Mouse (Mus musculus): Measurements from ENCODE around the gene BC067074. TPM values are rescaled to one million over a fixed set of nuclear protein-coding genes. Genes with fewer than 3 reads are reported as not detected.
A peak's percentile ranks its signal among the peaks of the same experiment; 100 is the strongest.
"Not testable (repeated sequence)": the region's sequence is repeated elsewhere in the genome, so short reads cannot be mapped to it uniquely, and the experiment has no call there.

Gene BC067074
- polyA plus RNA-seq, 1 experiment from 2014 or later, result 4.9 TPM

- not testable (repeated sequence) for H3K4me2 ChIP-seq (ENCODE audit: low read depth, low read length); H3K4me1 ChIP-seq (ENCODE audit: control insufficient read depth, insufficient read depth, low read length); H3K9ac ChIP-seq (replicated peaks; ENCODE audit: low read length)
Observed at GRCm38 (mm10) chr13:113382770-113383169, 89.8 kb downstream of the BC067074 start.

GRCm38 (mm10) chr13:113393386-113393785 is 100.4 kb downstream of the BC067074 start:
- H3K27me3 ChIP-seq (ENCODE audit: control insufficient read depth, insufficient read depth, low read length), result no peaks in the 10 kb centered on the region
- no peaks in the 10 kb centered on the region for H3K36me3 ChIP-seq (replicated peaks; ENCODE audit: control insufficient read depth, insufficient read depth, low read depth, low read length)
- DNase-seq (ENCODE audit: low spot score) (no peak), ATAC-seq (replicated peaks; ENCODE audit: insufficient number of reproducible peaks, low FRiP score, low TSS enrichment, low read depth) (no peak)
- no peak overlapping the region for H3K27ac ChIP-seq (replicated peaks; ENCODE audit: low read depth, low read length)
- H3K4me2 ChIP-seq (ENCODE audit: low read depth, low read length), result no peak overlapping the region
- H3K9ac ChIP-seq (replicated peaks; ENCODE audit: low read length), result no peak overlapping the region
- no peak overlapping the region for H3K4me3 ChIP-seq (ENCODE audit: low read depth, low read length)
- no peaks in the 10 kb centered on the region for H3K9me3 ChIP-seq (replicated peaks; ENCODE audit: control insufficient read depth, low read length)
- no peaks in the 10 kb centered on the region for H3K4me1 ChIP-seq (ENCODE audit: control insufficient read depth, insufficient read depth, low read length)
- 97% methylated on average over 6 of the region's 6 CpGs for WGBS

More at GRCm38 (mm10) chr13:113382770-113383169, 89.8 kb downstream of the BC067074 start:
- not testable (repeated sequence) for H3K36me3 ChIP-seq (replicated peaks; ENCODE audit: control insufficient read depth, insufficient read depth, low read depth, low read length); ATAC-seq (replicated peaks; ENCODE audit: insufficient number of reproducible peaks, low FRiP score, low TSS enrichment, low read depth); DNase-seq (ENCODE audit: low spot score); H3K27ac ChIP-seq (replicated peaks; ENCODE audit: low read depth, low read length); H3K27me3 ChIP-seq (ENCODE audit: control insufficient read depth, insufficient read depth, low read length); H3K9me3 ChIP-seq (replicated peaks; ENCODE audit: control insufficient read depth, low read length); H3K4me3 ChIP-seq (ENCODE audit: low read depth, low read length)

- H3K27ac ChIP-seq (replicated peaks; ENCODE audit: low read depth, low read length), result no peak overlapping the region
- no peaks in the 10 kb centered on the region for H3K36me3 ChIP-seq (replicated peaks; ENCODE audit: control insufficient read depth, insufficient read depth, low read depth, low read length)
- H3K4me1 ChIP-seq (ENCODE audit: control insufficient read depth, insufficient read depth, low read length), result no peaks in the 10 kb centered on the region
- H3K4me3 ChIP-seq (ENCODE audit: low read depth, low read length), result no peak overlapping the region
- DNase-seq (ENCODE audit: low spot score), result no peak
- H3K9ac ChIP-seq (replicated peaks; ENCODE audit: low read length), result no peak overlapping the region
- ATAC-seq (replicated peaks; ENCODE audit: insufficient number of reproducible peaks, low FRiP score, low TSS enrichment, low read depth), result no peak
- no peak overlapping the region for H3K4me2 ChIP-seq (ENCODE audit: low read depth, low read length)
- 82% methylated on average over 15 of the region's 15 CpGs for WGBS
- no peaks in the 10 kb centered on the region for H3K27me3 ChIP-seq (ENCODE audit: control insufficient read depth, insufficient read depth, low read length)
- H3K9me3 ChIP-seq (replicated peaks; ENCODE audit: control insufficient read depth, low read length), result no peaks in the 10 kb centered on the region
Observed at GRCm38 (mm10) chr13:113394591-113394990, 101.6 kb downstream of the BC067074 start.

GRCm38 (mm10) chr13:113397006-113397520 is 104.1 kb downstream of the BC067074 start:
- WGBS, result 78% methylated on average over 9 of the region's 9 CpGs
- H3K27me3 ChIP-seq (ENCODE audit: control insufficient read depth, insufficient read depth, low read length), result no peaks in the 10 kb centered on the region
- no peak overlapping the region for H3K27ac ChIP-seq (replicated peaks; ENCODE audit: low read depth, low read length)
- H3K36me3 ChIP-seq (replicated peaks; ENCODE audit: control insufficient read depth, insufficient read depth, low read depth, low read length), result no peaks in the 10 kb centered on the region
- no peak for DNase-seq (ENCODE audit: low spot score)
- H3K4me3 ChIP-seq (ENCODE audit: low read depth, low read length), result no peak overlapping the region
- H3K9ac ChIP-seq (replicated peaks; ENCODE audit: low read length), result no peak overlapping the region
- H3K4me1 ChIP-seq (ENCODE audit: control insufficient read depth, insufficient read depth, low read length), result no peaks in the 10 kb centered on the region
- no peak for ATAC-seq (replicated peaks; ENCODE audit: insufficient number of reproducible peaks, low FRiP score, low TSS enrichment, low read depth)
- no peak overlapping the region for H3K4me2 ChIP-seq (ENCODE audit: low read depth, low read length)
- no peaks in the 10 kb centered on the region for H3K9me3 ChIP-seq (replicated peaks; ENCODE audit: control insufficient read depth, low read length)

GRCm38 (mm10) chr13:113401373-113402010 is 108.5 kb downstream of the BC067074 start:
- 78% methylated on average over 4 of the region's 4 CpGs for WGBS
- H3K27me3 ChIP-seq (ENCODE audit: control insufficient read depth, insufficient read depth, low read length), result no peaks in the 10 kb centered on the region
- no peak overlapping the region for H3K27ac ChIP-seq (replicated peaks; ENCODE audit: low read depth, low read length)
- DNase-seq (ENCODE audit: low spot score) (no peak), ATAC-seq (replicated peaks; ENCODE audit: insufficient number of reproducible peaks, low FRiP score, low TSS enrichment, low read depth) (no peak)
- H3K4me1 ChIP-seq (ENCODE audit: control insufficient read depth, insufficient read depth, low read length), result no peaks in the 10 kb centered on the region
- H3K36me3 ChIP-seq (replicated peaks; ENCODE audit: control insufficient read depth, insufficient read depth, low read depth, low read length), result no peaks in the 10 kb centered on the region
- H3K4me2 ChIP-seq (ENCODE audit: low read depth, low read length), result no peak overlapping the region
- no peak overlapping the region for H3K9ac ChIP-seq (replicated peaks; ENCODE audit: low read length)
- no peaks in the 10 kb centered on the region for H3K9me3 ChIP-seq (replicated peaks; ENCODE audit: control insufficient read depth, low read length)
- no peak overlapping the region for H3K4me3 ChIP-seq (ENCODE audit: low read depth, low read length)

DNA sequence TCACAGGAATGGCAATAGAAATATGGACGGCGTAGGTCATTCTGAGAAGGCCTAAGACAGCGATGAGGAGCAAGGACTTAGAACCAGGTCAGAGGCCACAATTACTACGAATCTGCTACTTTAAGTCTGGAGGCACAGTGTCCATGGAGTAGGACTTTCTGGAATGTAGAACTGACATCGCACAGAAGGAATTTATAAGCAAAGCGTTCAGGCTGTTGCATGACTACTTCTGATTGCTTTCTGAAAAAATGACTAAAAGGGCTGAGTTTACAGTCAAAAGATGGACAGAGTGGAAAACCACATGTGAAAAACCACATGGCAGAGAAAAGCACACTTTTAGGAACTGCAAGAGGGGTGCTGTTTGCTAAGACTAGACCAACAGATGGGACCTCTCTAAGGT is 110.7 kb downstream of the BC067074 start:
- ATAC-seq (replicated peaks; ENCODE audit: insufficient number of reproducible peaks, low FRiP score, low TSS enrichment, low read depth) (no peak), DNase-seq (ENCODE audit: low spot score) (no peak)
- Histone ChIP-seq H3K4me1 (ENCODE audit: control insufficient read depth, insufficient read depth, low read length) (no peaks in the 10 kb centered on the region), H3K27ac (replicated peaks; ENCODE audit: low read depth, low read length) (no peak overlapping the region), H3K4me2 (ENCODE audit: low read depth, low read length) (no peak overlapping the region), H3K36me3 (replicated peaks; ENCODE audit: control insufficient read depth, insufficient read depth, low read depth, low read length) (no peaks in the 10 kb centered on the region), H3K4me3 (ENCODE audit: low read depth, low read length) (no peak overlapping the region), H3K9me3 (replicated peaks; ENCODE audit: control insufficient read depth, low read length) (no peaks in the 10 kb centered on the region), H3K9ac (replicated peaks; ENCODE audit: low read length) (no peak overlapping the region), H3K27me3 (ENCODE audit: control insufficient read depth, insufficient read depth, low read length) (no peaks in the 10 kb centered on the region)
- 86% methylated on average over 6 of the region's 6 CpGs for WGBS

DNA sequence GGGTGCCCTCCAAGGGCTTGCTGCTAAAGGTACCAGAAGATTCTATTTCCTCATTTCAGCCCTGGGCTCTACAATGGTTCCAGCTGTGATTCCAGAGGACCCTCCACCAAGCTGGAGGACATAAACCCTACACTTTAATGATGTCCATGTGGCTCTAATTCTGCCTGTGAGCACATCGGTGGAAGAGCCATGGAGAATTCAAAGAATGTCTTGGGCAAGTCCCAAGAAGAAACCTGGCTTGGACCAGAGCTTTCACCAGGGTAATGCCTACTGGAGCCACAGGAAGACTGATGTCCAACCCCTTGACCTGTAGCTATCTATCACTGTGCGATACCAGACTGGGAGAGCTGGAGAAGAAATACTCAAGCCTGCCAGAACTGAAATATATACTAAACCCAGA is 111.2 kb downstream of the BC067074 start:
- Histone ChIP-seq H3K9me3 (replicated peaks; ENCODE audit: control insufficient read depth, low read length) (no peaks in the 10 kb centered on the region), H3K27me3 (ENCODE audit: control insufficient read depth, insufficient read depth, low read length) (no peaks in the 10 kb centered on the region), H3K4me1 (ENCODE audit: control insufficient read depth, insufficient read depth, low read length) (no peaks in the 10 kb centered on the region), H3K27ac (replicated peaks; ENCODE audit: low read depth, low read length) (no peak overlapping the region), H3K9ac (replicated peaks; ENCODE audit: low read length) (no peak overlapping the region), H3K4me2 (ENCODE audit: low read depth, low read length) (no peak overlapping the region), H3K36me3 (replicated peaks; ENCODE audit: control insufficient read depth, insufficient read depth, low read depth, low read length) (no peaks in the 10 kb centered on the region), H3K4me3 (ENCODE audit: low read depth, low read length) (no peak overlapping the region)
- no peak for DNase-seq (ENCODE audit: low spot score)
- ATAC-seq (replicated peaks; ENCODE audit: insufficient number of reproducible peaks, low FRiP score, low TSS enrichment, low read depth), result no peak
- whole genome bisulfite sequencing, result 57% methylated on average over 2 of the region's 2 CpGs

GRCm38 (mm10) chr13:113409941-113410340 is 117.0 kb downstream of the BC067074 start:
- Histone ChIP-seq H3K27ac (replicated peaks; ENCODE audit: low read depth, low read length) (no peak overlapping the region), H3K4me1 (ENCODE audit: control insufficient read depth, insufficient read depth, low read length) (no peaks in the 10 kb centered on the region), H3K9ac (replicated peaks; ENCODE audit: low read length) (no peak overlapping the region), H3K4me3 (ENCODE audit: low read depth, low read length) (no peak overlapping the region), H3K27me3 (ENCODE audit: control insufficient read depth, insufficient read depth, low read length) (no peaks in the 10 kb centered on the region), H3K4me2 (ENCODE audit: low read depth, low read length) (no peak overlapping the region), H3K36me3 (replicated peaks; ENCODE audit: control insufficient read depth, insufficient read depth, low read depth, low read length) (no peaks in the 10 kb centered on the region), H3K9me3 (replicated peaks; ENCODE audit: control insufficient read depth, low read length) (no peaks in the 10 kb centered on the region)
- 37% methylated on average over 12 of the region's 12 CpGs for WGBS
- peak; percentile 71 for DNase-seq (ENCODE audit: low spot score)
- no peak for ATAC-seq (replicated peaks; ENCODE audit: insufficient number of reproducible peaks, low FRiP score, low TSS enrichment, low read depth)

All from embryonic facial prominence, embryonic 11.5 days (tissue).